Mouse (Mus musculus): ENCODE data around the gene Scn2a.

Gene Scn2a

GRCm38 (mm10) chr2:65620556-65621166, at the start of gene Scn2a:
Scn2a (plus strand) TSS chr2:65620771.
- DNase-seq (ENCODE audit: low read depth, low spot score) = peak; percentile 69

- peak; percentile 66 for DNase-seq (ENCODE audit: low read depth, low spot score)
Measured at GRCm38 (mm10) chr2:65587679-65588078, 32.9 kb upstream of the Scn2a start.

GRCm38 (mm10) chr2:65607813-65608212, 12.8 kb upstream of the Scn2a start:
- no peak for DNase-seq (ENCODE audit: low read depth, low spot score)

- DNase-seq (ENCODE audit: low read depth, low spot score) = peak; percentile 46
Measured at GRCm38 (mm10) chr2:65611887-65612286, 8.7 kb upstream of the Scn2a start.

GRCm38 (mm10) chr2:65619781-65620180, 790 bp upstream of the Scn2a start:
- DNase-seq (ENCODE audit: low read depth, low spot score) = no peak

- DNase-seq (ENCODE audit: low read depth, low spot score) = peak; percentile 39
Measured at GRCm38 (mm10) chr2:65621254-65621653, 683 bp downstream of the Scn2a start.

- DNase-seq (ENCODE audit: low read depth, low spot score) = no peak
Measured at GRCm38 (mm10) chr2:65621838-65622237, 1.3 kb downstream of the Scn2a start.

- DNase-seq (ENCODE audit: low read depth, low spot score) = no peak
Measured at GRCm38 (mm10) chr2:65652636-65653035, 32.1 kb downstream of the Scn2a start.

- DNase-seq (ENCODE audit: low read depth, low spot score) = no peak
Measured at GRCm38 (mm10) chr2:65657031-65657430, 36.5 kb downstream of the Scn2a start.

GRCm38 (mm10) chr2:65658430-65658829, 37.9 kb downstream of the Scn2a start:
- peak; percentile 28 for DNase-seq (ENCODE audit: low read depth, low spot score)

GRCm38 (mm10) chr2:65663892-65664291, 43.3 kb downstream of the Scn2a start:
- no peak for DNase-seq (ENCODE audit: low read depth, low spot score)

GRCm38 (mm10) chr2:65664481-65664880, 43.9 kb downstream of the Scn2a start:
- no peak for DNase-seq (ENCODE audit: low read depth, low spot score)

GRCm38 (mm10) chr2:65665180-65665579, 44.6 kb downstream of the Scn2a start:
- DNase-seq (ENCODE audit: low read depth, low spot score) = no peak

- no peak for DNase-seq (ENCODE audit: low read depth, low spot score)
Measured at GRCm38 (mm10) chr2:65667590-65668436, 47.2 kb downstream of the Scn2a start.

GRCm38 (mm10) chr2:65668437-65669135, 48.0 kb downstream of the Scn2a start:
- peak; percentile 96 for DNase-seq (ENCODE audit: low read depth, low spot score)

- DNase-seq (ENCODE audit: low read depth, low spot score) = no peak
Measured at GRCm38 (mm10) chr2:65669561-65669960, 49.0 kb downstream of the Scn2a start.

GRCm38 (mm10) chr2:65670153-65670817, 49.7 kb downstream of the Scn2a start:
- peak; percentile 38 for DNase-seq (ENCODE audit: low read depth, low spot score)

- no peak for DNase-seq (ENCODE audit: low read depth, low spot score)
Measured at GRCm38 (mm10) chr2:65679621-65680020, 59.0 kb downstream of the Scn2a start.

GRCm38 (mm10) chr2:65685151-65685550, 64.6 kb downstream of the Scn2a start:
- peak; percentile 79 for DNase-seq (ENCODE audit: low read depth, low spot score)

- peak; percentile 89 for DNase-seq (ENCODE audit: low read depth, low spot score)
Measured at GRCm38 (mm10) chr2:65690456-65691184, 70.0 kb downstream of the Scn2a start.

- DNase-seq (ENCODE audit: low read depth, low spot score) = peak; percentile 17
Measured at GRCm38 (mm10) chr2:65694485-65694884, 73.9 kb downstream of the Scn2a start.

All from telencephalon, adult 2 months (tissue).